Mouse (Mus musculus): Measurements from ENCODE around the gene Tubgcp6.
A peak's percentile ranks its signal among the peaks of the same experiment; 100 is the strongest.

The Tubgcp6 gene

GRCm38 (mm10) chr15:89141905-89142304 is 19.0 kb upstream of the Tubgcp6 start:
- no peak for DNase-seq (ENCODE audit: low read depth, low spot score)

- DNase-seq (ENCODE audit: low read depth, low spot score) = no peak
These were observed 18.5 kb upstream of the Tubgcp6 start for GRCm38 (mm10) chr15:89141443-89141842.

GRCm38 (mm10) chr15:89140659-89141252 is 17.8 kb upstream of the Tubgcp6 start, which contains the start of gene Mapk12:
Gene Mapk12 (minus strand): TSS chr15:89140703.
- DNase-seq (ENCODE audit: low read depth, low spot score) = peak; percentile 33

- peak; percentile 34 for DNase-seq (ENCODE audit: low read depth, low spot score)
These were observed 17.2 kb upstream of the Tubgcp6 start for GRCm38 (mm10) chr15:89140048-89140658.

- DNase-seq (ENCODE audit: low read depth, low spot score) = no peak
These were observed 15.6 kb upstream of the Tubgcp6 start for GRCm38 (mm10) chr15:89138531-89138930.

GRCm38 (mm10) chr15:89138046-89138405 is 15.1 kb upstream of the Tubgcp6 start:
- DNase-seq (ENCODE audit: low read depth, low spot score) = no peak

- DNase-seq (ENCODE audit: low read depth, low spot score) = no peak
These were observed 14.6 kb upstream of the Tubgcp6 start for GRCm38 (mm10) chr15:89137378-89138045.

- no peak for DNase-seq (ENCODE audit: low read depth, low spot score)
These were observed 13.7 kb upstream of the Tubgcp6 start for GRCm38 (mm10) chr15:89136461-89137155.

- peak; percentile 89 for DNase-seq (ENCODE audit: low read depth, low spot score)
These were observed 8.4 kb upstream of the Tubgcp6 start for GRCm38 (mm10) chr15:89131316-89131715.

GRCm38 (mm10) chr15:89130245-89130644 is 7.3 kb upstream of the Tubgcp6 start:
- DNase-seq (ENCODE audit: low read depth, low spot score) = no peak

GRCm38 (mm10) chr15:89128382-89129350 is 5.8 kb upstream of the Tubgcp6 start, which contains the start of gene Hdac10:
Gene Hdac10 (minus strand): TSS chr15:89128700.
- DNase-seq (ENCODE audit: low read depth, low spot score) = peak; percentile 84

- DNase-seq (ENCODE audit: low read depth, low spot score) = no peak
These were observed 4.5 kb upstream of the Tubgcp6 start for GRCm38 (mm10) chr15:89127364-89127940.

GRCm38 (mm10) chr15:89126622-89127021 is 3.7 kb upstream of the Tubgcp6 start:
- no peak for DNase-seq (ENCODE audit: low read depth, low spot score)

- DNase-seq (ENCODE audit: low read depth, low spot score) = no peak
These were observed 2.4 kb upstream of the Tubgcp6 start for GRCm38 (mm10) chr15:89125351-89125750.

GRCm38 (mm10) chr15:89124312-89124711 is 1.4 kb upstream of the Tubgcp6 start:
- no peak for DNase-seq (ENCODE audit: low read depth, low spot score)

- DNase-seq (ENCODE audit: low read depth, low spot score) = no peak
These were observed 683 bp upstream of the Tubgcp6 start for GRCm38 (mm10) chr15:89123595-89123994.

GRCm38 (mm10) chr15:89118007-89118406 is 4.9 kb downstream of the Tubgcp6 start:
- peak; percentile 64 for DNase-seq (ENCODE audit: low read depth, low spot score)

- no peak for DNase-seq (ENCODE audit: low read depth, low spot score)
These were observed 12.8 kb downstream of the Tubgcp6 start for GRCm38 (mm10) chr15:89110147-89110546.

- DNase-seq (ENCODE audit: low read depth, low spot score) = no peak
These were observed 15.9 kb downstream of the Tubgcp6 start for GRCm38 (mm10) chr15:89106976-89107375.

- no peak for DNase-seq (ENCODE audit: low read depth, low spot score)
These were observed 16.8 kb downstream of the Tubgcp6 start for GRCm38 (mm10) chr15:89106073-89106472.

- no peak for DNase-seq (ENCODE audit: low read depth, low spot score)
These were observed 18.5 kb downstream of the Tubgcp6 start for GRCm38 (mm10) chr15:89104425-89104824.
